Mouse (Mus musculus) thymus, postnatal 10 days (tissue): ENCODE data around the gene Prkaa2.

ENCODE experiments used
- DNase-seq, 2 experiments: peaks; one replicate each; pipeline ENCODE4 v3.0.0; 2021; ENCODE audit warnings: low spot score in 2 of 2

Gene Prkaa2

GRCm38 (mm10) chr4:105109199-105109989, at the start of gene Prkaa2:
TSS of gene Prkaa2 (minus strand) at chr4:105109890.
- DNase-seq, result peak; percentile 28 to 59

- no peak for DNase-seq
Measured at GRCm38 (mm10) chr4:105159531-105159870, 49.8 kb upstream of the Prkaa2 start.

GRCm38 (mm10) chr4:105158651-105159530, 49.2 kb upstream of the Prkaa2 start:
- no peak for DNase-seq

GRCm38 (mm10) chr4:105158169-105158555, 48.5 kb upstream of the Prkaa2 start:
- peak; percentile 43 to 61 for DNase-seq

- DNase-seq, result peak; percentile 9 to 33
Measured at GRCm38 (mm10) chr4:105157276-105158168, 47.8 kb upstream of the Prkaa2 start, which contains the start of gene Plpp3. TSS of gene Plpp3 (plus strand) at chr4:105157347.

GRCm38 (mm10) chr4:105156955-105157275, 47.2 kb upstream of the Prkaa2 start:
- DNase-seq, result no peak

GRCm38 (mm10) chr4:105156281-105156680, 46.6 kb upstream of the Prkaa2 start:
- no peak for DNase-seq

- DNase-seq, result no peak
Measured at GRCm38 (mm10) chr4:105153227-105153626, 43.5 kb upstream of the Prkaa2 start.

GRCm38 (mm10) chr4:105151911-105152690, 42.4 kb upstream of the Prkaa2 start:
- DNase-seq, result peak in 1 of 2 experiments; percentile 56

- no peak for DNase-seq
Measured at GRCm38 (mm10) chr4:105149492-105149891, 39.8 kb upstream of the Prkaa2 start.

GRCm38 (mm10) chr4:105133350-105134050, 23.8 kb upstream of the Prkaa2 start:
- DNase-seq, result no peak

GRCm38 (mm10) chr4:105131756-105132314, 22.1 kb upstream of the Prkaa2 start:
- DNase-seq, result peak in 1 of 2 experiments; percentile 21

GRCm38 (mm10) chr4:105129212-105129611, 19.5 kb upstream of the Prkaa2 start:
- no peak for DNase-seq

- DNase-seq, result peak in 1 of 2 experiments; percentile 31
Measured at GRCm38 (mm10) chr4:105122429-105122828, 12.7 kb upstream of the Prkaa2 start.

GRCm38 (mm10) chr4:105121081-105121480, 11.4 kb upstream of the Prkaa2 start:
- DNase-seq, result no peak

- no peak for DNase-seq
Measured at GRCm38 (mm10) chr4:105113468-105113867, 3.8 kb upstream of the Prkaa2 start.

- DNase-seq, result no peak
Measured at GRCm38 (mm10) chr4:105113042-105113441, 3.4 kb upstream of the Prkaa2 start.

GRCm38 (mm10) chr4:105111770-105112169, 2.1 kb upstream of the Prkaa2 start:
- no peak for DNase-seq

- no peak for DNase-seq
Measured at GRCm38 (mm10) chr4:105110684-105111035, 970 bp upstream of the Prkaa2 start.
